ENCODE assay signal across 12 mouse cellular contexts in genomic region chr16:52182057-52182456, GRCm38 (mm10).
DNase-seq lines count a peak whose midpoint lies in the region; ATAC-seq and TF ChIP-seq lines count a peak whose summit lies in the region.
"Had no signal": no experiment of that assay in that cellular context is flagged by ENCODE, and none has a peak within 500 bp of the region (broad histone marks: within the 10 kb centered on the region; RNA-seq: fewer than 3 reads in every experiment).

No protein-coding gene starts in this region.

- no peak for TF ChIP-seq EP300 in heart, postnatal 0 days (IDR thresholded peaks at IDR 0.05; ENCODE audit: low read depth)

- TF ChIP-seq CTCF in heart, postnatal 0 days (IDR thresholded peaks at IDR 0.05; ENCODE audit: low read depth), result peak; percentile 42
- peak; percentile 76; the same call in 1 of the 2 replicates for TF ChIP-seq CTCF in spleen, adult 2 months (IDR thresholded peaks at IDR 0.05; ENCODE audit: extremely low read depth, insufficient read depth, insufficient read length, insufficient replicate concordance)

- no peaks in the 10 kb centered on the region for H3K9me3 ChIP-seq in heart, postnatal 0 days (replicated peaks; ENCODE audit: control insufficient read depth, low read length)
- H3K9me3 ChIP-seq: limb, embryonic 10.5 days; midbrain, embryonic 15.5 days had no signal

- H3K4me3 ChIP-seq in heart, postnatal 0 days (ENCODE audit: low read depth, low read length), result no peak overlapping the region
- H3K4me3 ChIP-seq in spleen, adult 2 months (ENCODE audit: extremely low read depth, insufficient read depth, insufficient read length), result peak overlapping the region; percentile 34; the same call in 1 of the 2 replicates
- H3K4me3 ChIP-seq: limb, embryonic 10.5 days; midbrain, embryonic 15.5 days had no signal

- no peaks in the 10 kb centered on the region for H3K27me3 ChIP-seq in heart, postnatal 0 days (ENCODE audit: control insufficient read depth, insufficient read depth, low read length)
- H3K27me3 ChIP-seq in spleen, adult 2 months (ENCODE audit: control insufficient read depth, insufficient read depth, low read length), result no peaks in the 10 kb centered on the region
- no peaks in the 10 kb centered on the region for H3K27me3 ChIP-seq in splenic B cell, adult 2 months (ENCODE audit: control insufficient read depth, insufficient read depth, low read length, poor library complexity, severe bottlenecking)
- H3K27me3 ChIP-seq: midbrain, embryonic 15.5 days had no signal

- H3K36me3 ChIP-seq in heart, postnatal 0 days (replicated peaks; ENCODE audit: control insufficient read depth, insufficient read depth, low read length), result peaks cover 15% of the 10 kb centered on the region; the same call in 1 of the 2 replicates
- H3K36me3 ChIP-seq in spleen, adult 2 months (ENCODE audit: control insufficient read depth, insufficient read depth, low read length), result peaks cover 10% of the 10 kb centered on the region
- peaks cover 6% of the 10 kb centered on the region for H3K36me3 ChIP-seq in splenic B cell, adult 2 months (ENCODE audit: control insufficient read depth, insufficient read depth, low read length, poor library complexity, severe bottlenecking)
- H3K36me3 ChIP-seq: midbrain, embryonic 15.5 days had no signal

- H3K4me2 ChIP-seq in heart, postnatal 0 days (ENCODE audit: low read depth, low read length), result no peak overlapping the region
- H3K4me2 ChIP-seq: midbrain, embryonic 15.5 days had no signal

- TF ChIP-seq POLR2A in spleen, adult 2 months (IDR thresholded peaks at IDR 0.05; ENCODE audit: low read depth, low read length), result no peak

- no peak; the same call in 1 of the 2 replicates for ATAC-seq in heart, postnatal 0 days (ENCODE audit: insufficient read depth, low read depth)
- ATAC-seq in common myeloid progenitor, adult 5-6 weeks (replicated peaks; ENCODE audit: low read depth, poor library complexity, severe bottlenecking), result peak; percentile 97
- ATAC-seq: midbrain, embryonic 15.5 days had no signal

- 77% methylated on average over 7 of the region's 7 CpGs for WGBS in heart, postnatal 0 days
- WGBS in spleen, adult 2 months, result 7% methylated on average over 7 of the region's 7 CpGs

- DNase-seq in heart, postnatal 0 days (ENCODE audit: low spot score), result no peak
- DNase-seq in heart, postnatal 4 days, result no peak
- DNase-seq in spleen, adult 2 months (ENCODE audit: low read depth in 1 of 2, low spot score in 2 of 2), result peak in 1 of 2 experiments; percentile 66
- no peak for DNase-seq in spleen, adult 18-20 months
- DNase-seq in splenic B cell, adult 2 months (ENCODE audit: low read depth, low spot score), result peak; percentile 81
- no peak for DNase-seq in retina, embryonic 14.5 days (ENCODE audit: low spot score)
- DNase-seq in gastrocnemius, postnatal 4 days (ENCODE audit: low spot score in 2 of 2), result no peak
- DNase-seq: adrenal gland, postnatal 25 days; kidney, adult 18-20 months had no signal

- H3K9ac ChIP-seq in heart, postnatal 0 days (replicated peaks; ENCODE audit: low read depth, low read length), result no peak overlapping the region
- H3K9ac ChIP-seq: midbrain, embryonic 15.5 days had no signal

- no peak overlapping the region for H3K27ac ChIP-seq in heart, postnatal 0 days (ENCODE audit: low read depth)
- no peak overlapping the region; the same call in 1 of the 2 replicates for H3K27ac ChIP-seq in spleen, adult 2 months (ENCODE audit: insufficient read depth, low read length)
- H3K27ac ChIP-seq: limb, embryonic 10.5 days; midbrain, embryonic 15.5 days had no signal

- H3K4me1 ChIP-seq in heart, postnatal 0 days (ENCODE audit: control insufficient read depth, insufficient read depth), result peaks cover 4% of the 10 kb centered on the region; the same call in 1 of the 2 replicates
- H3K4me1 ChIP-seq in spleen, adult 2 months (ENCODE audit: control insufficient read depth, insufficient read depth, insufficient read length), result 0 out of 2 replicates have a peak, but pooled peaks cover 2% of the 10 kb centered on the region
- H3K4me1 ChIP-seq: limb, embryonic 10.5 days; midbrain, embryonic 15.5 days had no signal
